Mouse (Mus musculus) adrenal gland, postnatal 10 days (tissue): ENCODE data around the gene Cacna1a. TPM values are rescaled to one million over a fixed set of nuclear protein-coding genes. Genes with fewer than 3 reads are reported as not detected.

Source experiments
- total RNA-seq, 2 experiments: library from RNA; stranded (reverse); gene quantifications; 2 replicates each; pipeline ENCODE4 v1.2.3; 2021

Cacna1a gene
- total RNA-seq, 2 experiments from 2014 or later, result 5.3 to 9.5 TPM

Other genes with a start within 250 kb of the Cacna1a start
- 10 to 100 TPM; 18.6 to 27.0 TPM for gene Cc2d1a, start 240.5 kb upstream of the Cacna1a start, total RNA-seq
- gene 4930432K21Rik, start 240.4 kb upstream of the Cacna1a start, total RNA-seq, result under 1 TPM; 0.36 to 0.79 TPM
- gene Nanos3, start 203.2 kb upstream of the Cacna1a start, total RNA-seq, result 1 to 10 TPM in 1 of 2 experiments, under 1 TPM in 1; 0.96 to 2.3 TPM
- 10 to 100 TPM; 22.7 to 26.3 TPM for gene Zswim4, start 151.4 kb upstream of the Cacna1a start, total RNA-seq
- gene D8Ertd738e, start 138.7 kb upstream of the Cacna1a start, total RNA-seq, result 100 to 1,000 TPM; 210 to 233 TPM
- 10 to 100 TPM; 28.0 to 34.4 TPM for gene Mri1, start 131.1 kb upstream of the Cacna1a start, total RNA-seq
- gene Ccdc130, start 118.1 kb upstream of the Cacna1a start, total RNA-seq, result 10 to 100 TPM; 14.2 to 16.5 TPM